Mouse (Mus musculus) fibroblast of lung, adult 2 months (primary cell): ENCODE data around the gene Npnt.

Source experiments
- DNase-seq: peaks from one replicate; pipeline ENCODE4 v3.0.0-alpha.2; 2011; ENCODE audit warnings: low read depth

Npnt gene

GRCm38 (mm10) chr3:132939006-132939405 is 11.1 kb downstream of the Npnt start:
- DNase-seq: no peak

GRCm38 (mm10) chr3:132934649-132935048 is 15.4 kb downstream of the Npnt start:
- no peak for DNase-seq

- no peak for DNase-seq
These were observed 18.6 kb downstream of the Npnt start for GRCm38 (mm10) chr3:132931526-132931925.

- no peak for DNase-seq
These were observed 20.2 kb downstream of the Npnt start for GRCm38 (mm10) chr3:132929866-132930265.

GRCm38 (mm10) chr3:132928186-132928585 is 21.9 kb downstream of the Npnt start:
- DNase-seq: no peak

GRCm38 (mm10) chr3:132919798-132920197 is 30.3 kb downstream of the Npnt start:
- no peak for DNase-seq

DNA sequence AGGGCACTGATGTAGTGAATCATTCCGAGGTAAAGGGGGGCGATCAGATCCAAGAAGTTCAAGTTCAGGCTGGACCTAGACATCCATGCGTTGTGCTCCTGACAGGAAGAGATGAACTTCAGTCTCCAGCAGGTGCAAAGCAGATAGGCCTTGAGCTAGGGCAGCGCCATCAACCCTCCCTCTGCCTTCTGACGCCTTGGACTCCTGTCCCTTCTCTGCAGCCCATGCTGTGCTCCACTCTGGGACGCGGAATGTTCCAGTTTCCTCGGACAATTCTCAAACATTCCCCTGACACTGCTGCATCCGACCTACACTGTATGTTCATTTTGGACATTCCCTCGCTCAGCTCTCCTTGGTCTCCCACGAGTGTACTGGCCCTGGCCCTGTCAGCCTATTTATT is 30.9 kb downstream of the Npnt start:
- no peak for DNase-seq

DNA sequence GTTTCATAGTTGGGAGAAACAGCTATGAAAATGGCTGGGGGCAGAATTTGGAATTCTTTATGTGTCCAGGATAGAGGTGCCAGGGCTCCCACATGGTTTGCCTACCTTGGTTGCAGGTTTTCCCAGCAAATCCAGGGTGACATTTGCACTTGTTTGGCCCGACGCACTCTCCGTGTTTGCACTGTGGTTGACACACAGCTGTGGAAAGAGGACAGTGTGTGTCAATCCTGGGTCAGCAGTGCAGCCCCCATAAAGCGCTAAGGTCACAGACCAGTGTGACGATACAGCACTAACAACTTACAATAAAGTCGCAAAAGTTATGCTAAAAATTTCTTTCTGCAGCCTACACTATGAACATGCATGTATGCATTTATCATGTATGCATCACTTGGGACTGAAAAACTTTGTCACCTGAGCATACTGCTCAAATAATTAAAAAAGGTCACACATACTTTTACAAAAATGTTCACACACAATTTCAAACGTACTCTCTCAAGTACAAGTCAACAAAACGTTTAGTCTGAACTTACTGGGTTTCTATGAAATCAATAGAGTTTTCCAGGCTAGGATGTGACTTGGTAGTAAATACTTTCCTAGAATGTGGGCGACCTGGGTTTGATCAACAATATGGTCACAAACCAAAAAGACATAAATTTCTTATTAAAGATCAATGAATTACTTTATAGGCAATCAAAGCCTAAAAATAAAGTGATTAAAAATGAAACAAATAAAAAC is 32.6 kb downstream of the Npnt start:
- DNase-seq: no peak

DNA sequence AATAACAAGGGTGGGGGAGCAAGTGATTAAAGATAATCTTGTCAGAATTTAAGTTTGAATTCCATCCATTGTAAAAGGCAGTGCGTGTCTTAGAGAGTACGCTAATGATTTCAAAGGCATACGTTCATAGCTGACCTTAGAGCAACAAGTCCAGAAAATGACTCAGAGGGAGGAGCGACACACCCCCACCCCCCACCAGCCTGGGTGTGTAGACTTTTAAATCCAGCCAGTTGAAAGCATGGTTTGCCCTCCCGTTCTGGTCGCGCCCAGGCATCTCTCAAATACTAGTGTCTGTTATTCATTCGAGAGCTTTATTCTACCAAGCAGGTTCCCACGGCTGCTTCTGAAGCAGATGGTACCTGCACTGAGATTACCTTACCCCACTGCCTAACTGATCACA is 34.4 kb downstream of the Npnt start:
- no peak for DNase-seq

DNA sequence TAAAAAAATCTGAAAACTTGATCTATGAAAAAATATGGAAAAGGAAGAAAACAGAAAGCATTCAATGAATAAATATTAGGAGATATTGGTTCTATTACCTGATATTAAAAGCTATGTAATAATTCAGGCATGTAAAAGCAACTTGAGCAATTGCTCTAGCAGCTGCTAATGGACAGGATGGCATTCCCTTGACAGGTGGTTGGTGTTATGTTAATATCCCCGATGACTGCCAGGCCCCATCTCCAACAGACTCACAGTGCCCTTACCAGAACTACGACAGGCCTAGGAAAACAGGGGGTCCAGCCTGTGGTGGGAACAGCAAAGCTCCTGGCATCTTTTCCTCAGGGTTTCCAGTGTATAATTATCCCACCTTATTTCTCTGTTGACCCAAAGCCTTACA is 37.7 kb downstream of the Npnt start:
- DNase-seq: no peak

- DNase-seq: peak; percentile 44
These were observed 38.4 kb downstream of the Npnt start for GRCm38 (mm10) chr3:132911716-132912115.

DNA sequence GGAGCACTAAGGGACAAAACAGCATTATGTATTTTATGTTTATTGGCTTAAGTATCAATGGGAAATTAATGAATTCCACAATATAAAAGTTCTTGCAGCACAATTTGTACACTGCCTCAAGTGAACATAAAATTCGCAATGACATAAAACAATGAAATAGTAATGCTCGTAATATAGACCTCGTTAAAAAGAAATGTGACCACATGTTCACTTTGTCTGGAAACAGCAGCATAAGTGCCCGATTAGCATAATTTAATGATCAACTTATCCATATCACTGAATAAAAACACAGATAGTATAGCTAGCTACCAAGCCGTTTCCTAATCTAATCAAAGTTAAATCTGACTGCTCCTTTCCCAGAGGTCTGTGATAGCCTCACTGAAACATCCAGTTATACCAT is 39.4 kb downstream of the Npnt start:
- no peak for DNase-seq

DNA sequence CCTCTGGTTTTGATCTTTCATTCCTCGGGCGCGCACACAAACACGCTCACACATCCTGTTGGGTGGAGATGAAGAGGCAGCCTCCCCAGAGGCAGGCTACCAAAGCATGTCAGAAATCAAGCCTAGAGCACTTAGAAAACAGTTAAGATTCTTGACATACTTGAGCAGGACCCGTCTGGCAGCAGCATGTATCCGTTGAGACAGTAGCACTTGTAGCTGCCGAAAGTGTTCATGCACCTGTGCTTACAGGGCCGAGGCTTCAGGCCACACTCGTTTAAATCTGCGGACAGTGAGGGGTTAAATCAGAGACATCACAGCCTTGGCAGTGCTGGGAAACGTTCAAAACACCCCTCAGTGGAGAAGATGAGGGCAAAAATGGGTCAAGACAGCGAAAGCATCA is 40.4 kb downstream of the Npnt start:
- no peak for DNase-seq

DNA sequence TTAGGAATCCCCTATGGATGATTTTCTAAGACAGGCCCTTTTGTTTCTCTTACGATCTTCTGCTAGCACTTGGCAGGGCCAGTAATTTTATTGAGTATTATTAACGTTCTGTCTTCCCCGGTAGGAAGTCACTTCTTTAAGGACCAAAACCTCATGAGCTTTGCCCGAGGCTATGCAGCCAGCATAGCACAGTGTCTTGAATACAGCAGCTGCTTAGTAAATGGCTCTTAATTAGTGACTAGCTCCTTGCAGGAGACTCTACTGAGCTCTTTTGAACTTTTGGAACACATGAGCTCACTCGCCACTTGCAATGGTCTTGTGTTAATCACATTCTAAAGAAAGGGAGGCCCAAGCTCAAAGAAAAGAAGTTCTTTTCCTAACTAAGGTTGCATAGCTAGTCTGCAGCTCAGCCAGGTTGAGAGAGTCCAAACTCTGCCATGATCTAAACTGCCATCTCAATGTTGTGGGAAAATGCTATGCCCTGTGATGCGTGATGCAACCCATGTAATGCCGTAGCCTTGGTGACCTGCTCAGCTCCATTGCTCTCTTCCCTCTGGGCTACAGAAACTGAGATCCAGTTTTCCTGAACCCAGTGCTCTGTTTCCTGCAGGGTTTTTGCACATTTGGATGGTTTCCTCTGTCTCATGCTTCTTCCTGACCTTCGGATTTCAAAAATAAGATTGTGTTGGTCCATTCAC is 42.4 kb downstream of the Npnt start:
- no peak for DNase-seq

DNA sequence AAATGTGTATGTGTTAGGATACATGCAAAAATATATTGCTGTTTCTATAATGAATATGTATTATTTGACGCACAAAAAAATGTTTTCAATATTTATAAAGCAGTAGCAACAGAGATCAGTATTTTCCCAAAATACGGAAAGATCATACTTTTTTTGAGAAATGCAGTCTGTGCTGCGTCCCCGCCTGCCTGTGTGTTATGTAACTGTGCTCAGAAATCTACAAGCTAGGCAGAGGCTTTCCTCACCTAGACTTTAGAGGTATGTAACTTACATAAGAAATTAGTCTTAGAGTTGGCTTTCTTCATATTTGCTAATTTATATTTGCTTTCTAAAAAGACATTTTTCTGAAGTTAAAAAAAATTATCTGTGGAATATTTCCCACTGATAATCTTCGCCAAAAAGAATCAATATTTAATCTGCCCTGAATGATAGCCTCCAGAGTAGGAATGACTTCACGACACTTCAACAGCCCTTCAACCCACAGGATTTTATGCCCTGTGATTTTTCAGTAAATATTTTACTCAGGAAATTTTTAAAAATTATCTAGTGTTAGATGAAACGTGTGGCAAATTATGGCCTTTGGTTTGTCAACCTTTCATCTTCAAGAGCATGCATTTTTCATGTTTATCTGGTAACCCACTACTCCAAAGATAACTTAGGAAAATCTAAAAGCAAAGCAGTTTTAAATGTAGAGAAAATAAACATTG is 44.7 kb downstream of the Npnt start:
- no peak for DNase-seq

GRCm38 (mm10) chr3:132903386-132903785 is 46.7 kb downstream of the Npnt start:
- DNase-seq: no peak

- DNase-seq: no peak
These were observed 47.2 kb downstream of the Npnt start for GRCm38 (mm10) chr3:132902921-132903320.

DNA sequence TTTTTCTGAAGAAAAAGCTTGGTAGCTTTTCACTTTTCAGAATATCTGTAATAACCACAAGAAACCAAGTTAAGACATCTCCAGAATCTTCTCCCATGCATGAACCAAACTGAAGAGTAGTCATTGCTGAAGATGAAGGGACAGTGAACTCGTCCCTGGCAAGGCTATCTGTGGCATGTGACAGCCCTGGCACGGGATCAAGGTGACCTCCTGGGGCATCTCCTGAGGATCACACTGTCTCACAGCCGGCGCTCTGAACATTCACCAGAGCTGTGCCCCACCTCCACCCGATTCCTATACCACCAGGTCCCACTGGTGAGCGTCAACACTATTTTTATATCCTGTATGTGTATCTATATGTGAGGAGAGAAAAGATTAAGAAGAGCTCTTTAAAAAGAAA is 47.9 kb downstream of the Npnt start:
- DNase-seq: no peak

DNA sequence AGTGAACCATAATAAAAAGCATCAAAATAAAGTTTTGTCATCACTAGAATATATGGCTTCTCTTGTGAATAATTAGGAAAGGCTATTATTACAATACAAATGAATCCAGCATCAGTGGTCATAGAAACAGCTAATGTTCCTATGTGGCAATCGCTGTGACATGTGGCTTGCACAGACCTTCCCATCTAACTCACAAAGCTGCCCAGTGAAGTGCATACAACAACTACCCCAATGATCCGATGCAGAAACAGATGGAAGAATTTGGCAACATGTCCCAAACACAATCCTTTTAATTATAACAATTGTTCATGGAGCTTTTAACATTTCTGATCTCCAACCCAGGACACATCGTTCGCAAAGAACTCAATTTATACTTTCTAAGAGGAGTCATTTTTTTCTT is 52.2 kb downstream of the Npnt start:
- no peak for DNase-seq

GRCm38 (mm10) chr3:132897390-132897789 is 52.7 kb downstream of the Npnt start:
- no peak for DNase-seq

- DNase-seq: no peak
These were observed 56.0 kb downstream of the Npnt start for GRCm38 (mm10) chr3:132894086-132894485.

- DNase-seq: no peak
These were observed 56.4 kb downstream of the Npnt start for GRCm38 (mm10) chr3:132893676-132894075.

DNA sequence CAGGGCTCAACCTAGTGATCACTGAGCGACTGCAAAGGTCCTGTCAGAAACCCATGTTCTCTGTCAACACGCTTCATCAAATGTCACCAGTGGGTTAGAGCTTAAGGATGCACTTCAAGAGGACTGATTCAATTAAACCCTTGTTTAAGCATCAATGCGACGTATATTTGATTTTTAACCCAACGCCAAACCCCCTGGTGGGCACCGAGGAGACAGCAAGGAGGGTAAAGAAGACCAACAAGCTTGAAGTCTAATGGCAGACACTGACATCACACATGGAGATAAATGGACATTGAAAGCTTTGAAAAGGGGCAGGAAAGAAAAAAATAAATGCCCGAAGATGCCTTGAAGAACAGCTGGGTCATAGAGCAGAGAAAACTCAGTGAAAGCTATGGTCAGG is 57.0 kb downstream of the Npnt start:
- no peak for DNase-seq
